Mouse (Mus musculus) stomach, embryonic 15.5 days (tissue): Measurements from ENCODE around the gene Vmn1r83. TPM values are rescaled to one million over a fixed set of nuclear protein-coding genes. Genes with fewer than 3 reads are reported as not detected.

Source experiments
- ATAC-seq: fragments of 200-750 bp; cut with Nextera tagmentation; 2 replicates; pipeline ENCODE4 v1.8.0; 2017; ENCODE audit warnings: low read depth, moderate number of reproducible peaks, moderate TSS enrichment; ENCODE audit not compliant: insufficient read depth, low FRiP score
- H3K27ac ChIP-seq: fragments of 300-500 bp; sonication (generic); 2 replicates; pipeline ENCODE4 v1.5.1; 2015; ENCODE audit warnings: mild to moderate bottlenecking, inconsistent platforms
- H3K27me3 ChIP-seq: fragments of 300-500 bp; sonication (generic); replicated peaks from 2 replicates; pipeline ENCODE4 v1.6.1; 2015; ENCODE audit warnings: inconsistent platforms
- H3K36me3 ChIP-seq: fragments of 300-500 bp; sonication (generic); 2 replicates; pipeline ENCODE4 v1.6.1; 2015; ENCODE audit warnings: inconsistent platforms
- H3K4me1 ChIP-seq: fragments of 300-500 bp; sonication (generic); 2 replicates; pipeline ENCODE4 v1.6.1; 2015; ENCODE audit warnings: inconsistent platforms
- H3K4me2 ChIP-seq: fragments of 300-500 bp; sonication (generic); 2 replicates; pipeline ENCODE4 v1.6.1; 2015; ENCODE audit warnings: mild to moderate bottlenecking, inconsistent platforms
- H3K4me3 ChIP-seq: fragments of 300-500 bp; sonication (generic); replicated peaks from 2 replicates; pipeline ENCODE4 v1.5.1; 2015; ENCODE audit warnings: inconsistent platforms
- H3K9ac ChIP-seq: fragments of 300-500 bp; sonication (generic); 2 replicates; pipeline ENCODE4 v1.6.1; 2015; ENCODE audit warnings: inconsistent platforms
- H3K9me3 ChIP-seq: fragments of 300-500 bp; sonication (generic); 2 replicates; pipeline ENCODE4 v1.6.1; 2016; ENCODE audit warnings: inconsistent platforms
- WGBS: fragments of 180-500 bp; shearing (Covaris S2); methylation state at CpG from one replicate; pipeline ENCODE4 v1.1.7; 2015; 5-methylcytosine and 5-hydroxymethylcytosine counted together
- microRNA-seq: library from miRNA; unstranded; fragments of <30 nt; microRNA quantifications from one replicate; pipeline ENCODE4, GENCODE M21; 2016
- polyA plus RNA-seq: library from polyadenylated mRNA; unstranded; fragments of >200 nt; fragmentation: Nextera tagmentation; extraction: Ambion mirVana; gene quantifications from 2 replicates; pipeline ENCODE4 v1.2.1, GENCODE M21; 2015

The Vmn1r83 gene
- polyA plus RNA-seq, result 0.08 TPM in 1 of 2 replicates, not detected in the other

DNA sequence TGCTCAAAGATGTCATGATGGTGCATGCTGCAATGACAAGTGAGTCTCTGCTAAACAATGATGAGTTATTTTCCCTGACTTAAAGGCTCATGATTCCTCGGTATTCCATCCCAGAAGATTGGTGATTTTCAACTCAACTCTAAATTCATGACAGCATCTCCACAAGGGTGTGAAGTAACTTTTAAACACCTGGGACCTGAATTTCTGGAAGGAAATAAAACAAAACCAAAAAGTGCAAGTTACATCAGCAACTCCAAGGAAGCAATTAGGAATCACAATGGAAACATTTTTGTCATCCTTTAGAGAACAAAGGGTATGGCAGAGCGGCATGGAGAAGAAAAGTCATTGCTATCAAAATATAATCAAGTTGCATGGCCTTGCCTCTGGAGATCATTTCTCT is at the start of gene Vmn1r83:
Vmn1r83 (minus strand) TSS at position 101 of the 400 bp plus-strand sequence.
- WGBS, result 78% methylated on average over 2 of the region's 2 CpGs
- Histone ChIP-seq H3K9me3 (0 out of 2 replicates have a peak, but pooled peaks cover 3% of the 10 kb centered on the region), H3K4me3 (no peak within 1 kb of the TSS), H3K4me2 (no peak within 1 kb of the TSS), H3K9ac (no peak within 1 kb of the TSS), H3K27ac (no peak within 1 kb of the TSS), H3K27me3 (no peaks in the 10 kb centered on the region), H3K4me1 (no peaks in the 10 kb centered on the region), H3K36me3 (no peaks in the 10 kb centered on the region)
- no peak for ATAC-seq

GRCm38 (mm10) chr7:12369173-12369572 is 39.9 kb upstream of the Vmn1r83 start, which contains the start of gene Vmn1r84:
Gene Vmn1r84 (minus strand): TSS chr7:12369273.
- no peak within 1 kb of the TSS for H3K4me3 ChIP-seq
- WGBS, result 58% methylated on average over 1 of the region's 1 CpGs
- H3K9me3 ChIP-seq, result no peaks in the 10 kb centered on the region
- H3K27ac ChIP-seq, result no peak within 1 kb of the TSS
- H3K36me3 ChIP-seq, result no peaks in the 10 kb centered on the region
- ATAC-seq, result no peak
- no peaks in the 10 kb centered on the region for H3K4me1 ChIP-seq
- H3K4me2 ChIP-seq, result no peak within 1 kb of the TSS
- no peaks in the 10 kb centered on the region for H3K27me3 ChIP-seq
- H3K9ac ChIP-seq, result no peak within 1 kb of the TSS

- no peak for ATAC-seq
- Histone ChIP-seq H3K36me3 (no peaks in the 10 kb centered on the region), H3K4me1 (no peaks in the 10 kb centered on the region), H3K9ac (no peak within 1 kb of the TSS), H3K27me3 (no peaks in the 10 kb centered on the region), H3K4me2 (no peak within 1 kb of the TSS), H3K27ac (no peak within 1 kb of the TSS), H3K4me3 (no peak within 1 kb of the TSS), H3K9me3 (no peaks in the 10 kb centered on the region)
- 49% methylated on average over 2 of the region's 2 CpGs for WGBS
These were observed 29.2 kb downstream of the Vmn1r83 start, which contains the start of gene Vmn1r82 for GRCm38 (mm10) chr7:12300130-12300529. Gene Vmn1r82 (plus strand): TSS chr7:12300430.

Small RNA genes within 50 kb of the gene (microRNA-seq; reads per million reads assigned to microRNA genes)
- gene Gm23521, result not detected

Other genes starting within 250 kb of the Vmn1r83 start
- gene Vmn1r78, start 179.2 kb downstream of the Vmn1r83 start, polyA plus RNA-seq, result not detected in 2 replicates
- not detected in 2 replicates for gene Vmn1r79, start 158.2 kb downstream of the Vmn1r83 start, polyA plus RNA-seq
- gene Vmn1r80, start 140.2 kb downstream of the Vmn1r83 start, polyA plus RNA-seq, result not detected in 2 replicates
- gene Vmn1r81, start 61.2 kb downstream of the Vmn1r83 start, polyA plus RNA-seq, result not detected in 2 replicates
- gene Vmn1r82, start 29.1 kb downstream of the Vmn1r83 start, polyA plus RNA-seq, result not detected in 2 replicates
- not detected in 2 replicates for gene Vmn1r84, start 39.8 kb upstream of the Vmn1r83 start, polyA plus RNA-seq
- 3.8 and 4.0 TPM in 2 replicates for gene Zfp551, start 93.3 kb upstream of the Vmn1r83 start, polyA plus RNA-seq
- 17.5 and 17.7 TPM in 2 replicates for gene Zfp606, start 148.8 kb upstream of the Vmn1r83 start, polyA plus RNA-seq
- not detected in 2 replicates for gene 2900092C05Rik, start 183.0 kb upstream of the Vmn1r83 start, polyA plus RNA-seq